In the genomic region with DNA sequence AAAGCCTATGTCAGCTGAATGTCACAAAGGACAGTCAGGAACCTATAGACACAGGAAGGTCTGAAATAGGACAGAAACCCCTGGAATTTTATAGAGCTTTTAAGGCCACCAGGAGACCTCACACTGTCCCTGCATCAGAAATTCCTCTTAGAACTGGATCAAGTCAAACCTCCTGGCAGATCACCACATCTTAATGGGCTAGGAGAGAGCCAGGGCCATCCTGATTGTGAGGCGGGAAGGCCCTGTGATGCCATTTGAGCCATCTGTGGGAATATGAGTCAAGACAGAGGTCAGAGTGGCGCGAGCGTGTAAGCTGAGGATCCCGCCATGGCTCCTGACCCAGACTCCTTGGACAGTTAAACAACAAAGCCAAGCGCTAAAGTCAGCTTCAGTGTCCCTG, we compare ENCODE assay signal across 14 mouse cellular contexts.
A peak's percentile ranks its signal among the peaks of the same experiment; 100 is the strongest.
DNase-seq lines count a peak whose midpoint lies in the region; ATAC-seq and TF ChIP-seq lines count a peak whose summit lies in the region.
"Had no signal": no experiment of that assay in that cellular context is flagged by ENCODE, and none has a peak within 500 bp of the region (broad histone marks: within the 10 kb centered on the region; RNA-seq: fewer than 3 reads in every experiment).

No protein-coding gene starts in this region.

- H3K4me1 ChIP-seq in heart, embryonic 12.5 days (replicated peaks), result peaks cover 93% of the 10 kb centered on the region
- H3K4me1 ChIP-seq in cerebellum, adult 2 months (ENCODE audit: control insufficient read depth, insufficient read depth, low read length), result peaks cover 57% of the 10 kb centered on the region
- peaks cover 67% of the 10 kb centered on the region for H3K4me1 ChIP-seq in heart, embryonic 15.5 days (replicated peaks)
- peaks cover 13% of the 10 kb centered on the region; the same call in 1 of the 2 replicates for H3K4me1 ChIP-seq in liver, embryonic 12.5 days

- no peak for ATAC-seq in heart, embryonic 12.5 days (ENCODE audit: insufficient number of reproducible peaks, low FRiP score)
- no peak for ATAC-seq in heart, embryonic 15.5 days (replicated peaks; ENCODE audit: insufficient number of reproducible peaks, insufficient read depth, low FRiP score, low read depth)
- no peak; the same call in 1 of the 2 replicates for ATAC-seq in liver, embryonic 12.5 days

- no peaks in the 10 kb centered on the region for H3K27me3 ChIP-seq in heart, embryonic 12.5 days (replicated peaks)
- H3K27me3 ChIP-seq in cerebellum, adult 2 months (ENCODE audit: control insufficient read depth, insufficient read depth, low read length), result no peaks in the 10 kb centered on the region
- no peaks in the 10 kb centered on the region for H3K27me3 ChIP-seq in heart, embryonic 15.5 days
- no peaks in the 10 kb centered on the region for H3K27me3 ChIP-seq in liver, embryonic 12.5 days (replicated peaks)
- H3K27me3 ChIP-seq: CH12.LX had no signal

- no peaks in the 10 kb centered on the region for H3K36me3 ChIP-seq in heart, embryonic 12.5 days
- no peaks in the 10 kb centered on the region for H3K36me3 ChIP-seq in heart, embryonic 15.5 days
- H3K36me3 ChIP-seq in liver, embryonic 12.5 days, result no peaks in the 10 kb centered on the region

- H3K27ac ChIP-seq in heart, embryonic 12.5 days (ENCODE audit: poor library complexity, severe bottlenecking), result peak overlapping the region; percentile 31
- peak overlapping the region; percentile 38; the same call in 1 of the 2 replicates for H3K27ac ChIP-seq in cerebellum, adult 2 months (ENCODE audit: insufficient read depth, low read length)
- H3K27ac ChIP-seq in heart, embryonic 15.5 days, result peak overlapping the region; percentile 24
- H3K27ac ChIP-seq in liver, embryonic 12.5 days, result peak overlapping the region; percentile 70

- no peaks in the 10 kb centered on the region for H3K9me3 ChIP-seq in heart, embryonic 12.5 days (replicated peaks)
- no peaks in the 10 kb centered on the region for H3K9me3 ChIP-seq in heart, embryonic 15.5 days (replicated peaks)
- H3K9me3 ChIP-seq in liver, embryonic 12.5 days (replicated peaks), result no peaks in the 10 kb centered on the region

- TF ChIP-seq CTCF in cerebellum, adult 2 months (IDR thresholded peaks at IDR 0.05; ENCODE audit: borderline replicate concordance, insufficient read depth, low read depth, low read length), result no peak

- H3K4me2 ChIP-seq in heart, embryonic 12.5 days, result no peak overlapping the region
- H3K4me2 ChIP-seq in heart, embryonic 15.5 days, result no peak overlapping the region
- H3K4me2 ChIP-seq in liver, embryonic 12.5 days, result no peak overlapping the region
- H3K4me2 ChIP-seq: lung, embryonic 14.5 days had no signal

- no peak for TF ChIP-seq POLR2A in cerebellum, adult 2 months (IDR thresholded peaks at IDR 0.05; ENCODE audit: borderline replicate concordance, insufficient read depth, low read length)

- 0 out of 2 replicates have a peak overlapping the region, but pooled peaks have one; percentile 8 for H3K9ac ChIP-seq in heart, embryonic 12.5 days
- H3K9ac ChIP-seq in heart, embryonic 15.5 days, result no peak overlapping the region
- H3K9ac ChIP-seq in liver, embryonic 12.5 days, result no peak overlapping the region
- H3K9ac ChIP-seq: lung, embryonic 14.5 days had no signal

- no peak overlapping the region for H3K4me3 ChIP-seq in heart, embryonic 12.5 days
- H3K4me3 ChIP-seq in cerebellum, adult 2 months (replicated peaks; ENCODE audit: insufficient read depth, low read depth, low read length), result no peak overlapping the region
- no peak overlapping the region for H3K4me3 ChIP-seq in heart, embryonic 15.5 days
- no peak overlapping the region for H3K4me3 ChIP-seq in liver, embryonic 12.5 days

- no peak for DNase-seq in heart, adult 18-20 months
- peak; percentile 65 to 75 for DNase-seq in cerebellum, adult 2 months
- no peak for DNase-seq in urinary bladder, postnatal 14 days (ENCODE audit: low spot score)
- DNase-seq in left cerebral cortex, adult 11 months (ENCODE audit: low spot score), result no peak
- no peak for DNase-seq in layer of hippocampus, adult 18-20 months (ENCODE audit: low spot score in 2 of 2)
- DNase-seq: adrenal gland, postnatal 14 days; gastrocnemius, postnatal 10 days; layer of hippocampus, postnatal 36 days; lung, embryonic 14.5 days; thymus, postnatal 4 days had no signal

- 77% methylated on average over 6 of the region's 6 CpGs for WGBS in heart, embryonic 12.5 days
- WGBS in cerebellum, adult 2 months, result 66% methylated on average over 6 of the region's 6 CpGs
- WGBS in heart, embryonic 15.5 days, result 91% methylated on average over 6 of the region's 6 CpGs
- WGBS in liver, embryonic 12.5 days (ENCODE audit: insufficient replicate concordance), result 86% methylated on average over 6 of the region's 6 CpGs

Comparison
In these comparisons a context has a peak if more than half of its experiments do, and no peak if none do; other contexts are left out.
1. DNase-seq: peak in cerebellum, adult 2 months (2 of 2); none in heart, adult 18-20 months (0 of 2), urinary bladder, postnatal 14 days (single experiment), left cerebral cortex, adult 11 months (single experiment) and layer of hippocampus, adult 18-20 months (0 of 2).
2. Peak in every context shown above with its lines, with median percentiles within 50 percentile points of each other: H3K27ac ChIP-seq.